Comparison of ENCODE assay signal across 8 mouse cellular contexts in genomic region chr17:37083327-37083726, GRCm38 (mm10). TPM values are rescaled to one million over a fixed set of nuclear protein-coding genes. Genes with fewer than 3 reads are reported as not detected.
DNase-seq lines count a peak whose midpoint lies in the region; ATAC-seq and TF ChIP-seq lines count a peak whose summit lies in the region.

No protein-coding gene starts in this region.

- H3K36me3 ChIP-seq in forebrain, embryonic 14.5 days (ENCODE audit: control insufficient read depth, insufficient read depth, low read length), result no peaks in the 10 kb centered on the region
- H3K36me3 ChIP-seq in hindbrain, embryonic 16.5 days (ENCODE audit: control insufficient read depth, insufficient read depth, low read length), result no peaks in the 10 kb centered on the region
- no peaks in the 10 kb centered on the region for H3K36me3 ChIP-seq in liver, embryonic 11.5 days (ENCODE audit: control insufficient read depth, insufficient read depth, low read length)

- DNase-seq in urinary bladder, postnatal 14 days (ENCODE audit: low spot score), result peak; percentile 59
- DNase-seq in urinary bladder, adult 2 months (ENCODE audit: low spot score), result no peak
- DNase-seq in forebrain, embryonic 14.5 days (ENCODE audit: low spot score), result peak; percentile 89
- no peak for DNase-seq in liver, embryonic 11.5 days (ENCODE audit: low spot score)
- peak; percentile 76 for DNase-seq in neural tube, embryonic 10.5 days (ENCODE audit: extremely low spot score, low spot score)
- DNase-seq in urinary bladder, postnatal 36 days (ENCODE audit: low spot score in 2 of 2), result peak; percentile 19 to 38

- no peaks in the 10 kb centered on the region for H3K4me1 ChIP-seq in bone marrow, adult 2 months (ENCODE audit: control insufficient read depth, insufficient read depth, low read length)
- peaks cover 9% of the 10 kb centered on the region for H3K4me1 ChIP-seq in forebrain, embryonic 14.5 days (ENCODE audit: control insufficient read depth, insufficient read depth, low read length)
- peaks cover 2% of the 10 kb centered on the region for H3K4me1 ChIP-seq in hindbrain, embryonic 16.5 days (ENCODE audit: control insufficient read depth, insufficient read depth, low read depth, low read length)
- H3K4me1 ChIP-seq in liver, embryonic 11.5 days (replicated peaks; ENCODE audit: control insufficient read depth, insufficient read depth, low read length), result no peaks in the 10 kb centered on the region

- H3K9ac ChIP-seq in forebrain, embryonic 14.5 days (ENCODE audit: low read length), result no peak overlapping the region
- H3K9ac ChIP-seq in hindbrain, embryonic 16.5 days (ENCODE audit: low read depth, low read length), result no peak overlapping the region
- no peak overlapping the region for H3K9ac ChIP-seq in liver, embryonic 11.5 days (ENCODE audit: low read depth, low read length)

- H3K27me3 ChIP-seq in forebrain, embryonic 14.5 days (replicated peaks; ENCODE audit: control insufficient read depth, insufficient read depth, low read length), result no peaks in the 10 kb centered on the region
- H3K27me3 ChIP-seq in hindbrain, embryonic 16.5 days (replicated peaks; ENCODE audit: control insufficient read depth, insufficient read depth, low read length), result no peaks in the 10 kb centered on the region
- no peaks in the 10 kb centered on the region for H3K27me3 ChIP-seq in liver, embryonic 11.5 days (replicated peaks; ENCODE audit: control insufficient read depth, insufficient read depth, low read length)

- WGBS in bone marrow, adult 2 months, result 3% methylated on average over 8 of the region's 8 CpGs
- WGBS in forebrain, embryonic 14.5 days, result 6% methylated on average over 8 of the region's 8 CpGs
- WGBS in hindbrain, embryonic 16.5 days, result 5% methylated on average over 8 of the region's 8 CpGs
- WGBS in liver, embryonic 11.5 days, result 5% methylated on average over 8 of the region's 8 CpGs

- H3K4me3 ChIP-seq in bone marrow, adult 2 months (replicated peaks; ENCODE audit: control insufficient read depth, low read depth, low read length), result no peak overlapping the region
- no peak overlapping the region for H3K4me3 ChIP-seq in forebrain, embryonic 14.5 days (ENCODE audit: low read depth, low read length)
- H3K4me3 ChIP-seq in hindbrain, embryonic 16.5 days (ENCODE audit: low read length), result no peak overlapping the region
- H3K4me3 ChIP-seq in liver, embryonic 11.5 days (ENCODE audit: low read depth, low read length), result no peak overlapping the region

- no peak for TF ChIP-seq POLR2A in bone marrow, adult 2 months (IDR thresholded peaks at IDR 0.05; ENCODE audit: borderline replicate concordance, control insufficient read depth, low read depth, low read length)

- H3K4me2 ChIP-seq in forebrain, embryonic 14.5 days (ENCODE audit: low read length), result no peak overlapping the region
- no peak overlapping the region for H3K4me2 ChIP-seq in hindbrain, embryonic 16.5 days (ENCODE audit: low read length)
- no peak overlapping the region for H3K4me2 ChIP-seq in liver, embryonic 11.5 days

- peak; percentile 60 for ATAC-seq in forebrain, embryonic 14.5 days
- ATAC-seq in hindbrain, embryonic 16.5 days, result peak; percentile 62
- peak; percentile 57; the same call in 1 of the 2 replicates for ATAC-seq in liver, embryonic 11.5 days (replicated peaks; ENCODE audit: low FRiP score)

- peak; percentile 56 for TF ChIP-seq CTCF in bone marrow, adult 2 months (IDR thresholded peaks at IDR 0.05; ENCODE audit: control insufficient read depth, insufficient read depth, low read length)

- H3K9me3 ChIP-seq in forebrain, embryonic 14.5 days (replicated peaks; ENCODE audit: control insufficient read depth, low read length), result no peaks in the 10 kb centered on the region
- H3K9me3 ChIP-seq in hindbrain, embryonic 16.5 days (ENCODE audit: control insufficient read depth, low read length), result no peaks in the 10 kb centered on the region
- H3K9me3 ChIP-seq in liver, embryonic 11.5 days (ENCODE audit: control insufficient read depth, low read length), result no peaks in the 10 kb centered on the region

- H3K27ac ChIP-seq in bone marrow, adult 2 months (ENCODE audit: control insufficient read depth, insufficient read depth, low read depth, low read length, poor library complexity), result no peak overlapping the region
- H3K27ac ChIP-seq in forebrain, embryonic 14.5 days (ENCODE audit: low read depth, low read length), result no peak overlapping the region
- no peak overlapping the region for H3K27ac ChIP-seq in hindbrain, embryonic 16.5 days (ENCODE audit: low read depth, low read length)
- H3K27ac ChIP-seq in liver, embryonic 11.5 days (ENCODE audit: low read depth, low read length), result no peak overlapping the region

RNA-seq across cellular contexts. Expression of gene Olfr90, which starts 5.0 kb away (rescaled TPM):
- polyA plus RNA-seq in urinary bladder, adult 2 months (2012; rRNA removed), result not detected in 2 replicates
- polyA plus RNA-seq in bone marrow, adult 2 months (2011; ENCODE audit: insufficient read depth, insufficient read length, low replicate concordance, missing spikeins), result not detected in 2 replicates
- polyA plus RNA-seq in forebrain, embryonic 14.5 days (2014; fragmentation: Nextera tagmentation; extraction: Ambion mirVana), result not detected in 2 replicates
- polyA plus RNA-seq in hindbrain, embryonic 16.5 days (2015; fragmentation: Nextera tagmentation; extraction: Ambion mirVana), result 0.09 TPM in 1 of 2 replicates, not detected in the other
- polyA plus RNA-seq in liver, embryonic 11.5 days (2014; fragmentation: Nextera tagmentation; extraction: Ambion mirVana), result not detected in 2 replicates

RNA-seq across cellular contexts. Expression of gene Olfr91, which starts 14.8 kb away (rescaled TPM):
- polyA plus RNA-seq in urinary bladder, adult 2 months (2012; rRNA removed), result not detected in 2 replicates
- polyA plus RNA-seq in bone marrow, adult 2 months (2011; ENCODE audit: insufficient read depth, insufficient read length, low replicate concordance, missing spikeins), result not detected in 2 replicates
- not detected in 2 replicates for polyA plus RNA-seq in forebrain, embryonic 14.5 days (2014; fragmentation: Nextera tagmentation; extraction: Ambion mirVana)
- not detected in 2 replicates for polyA plus RNA-seq in hindbrain, embryonic 16.5 days (2015; fragmentation: Nextera tagmentation; extraction: Ambion mirVana)
- polyA plus RNA-seq in liver, embryonic 11.5 days (2014; fragmentation: Nextera tagmentation; extraction: Ambion mirVana), result 0.06 TPM in 1 of 2 replicates, not detected in the other

RNA-seq across cellular contexts. Expression of gene Olfr92, which starts 36.6 kb away (rescaled TPM):
- polyA plus RNA-seq in urinary bladder, adult 2 months (2012; rRNA removed), result not detected in 2 replicates
- polyA plus RNA-seq in bone marrow, adult 2 months (2011; ENCODE audit: insufficient read depth, insufficient read length, low replicate concordance, missing spikeins), result not detected in 2 replicates
- polyA plus RNA-seq in forebrain, embryonic 14.5 days (2014; fragmentation: Nextera tagmentation; extraction: Ambion mirVana), result not detected in 2 replicates
- not detected in 2 replicates for polyA plus RNA-seq in hindbrain, embryonic 16.5 days (2015; fragmentation: Nextera tagmentation; extraction: Ambion mirVana)
- not detected in 2 replicates for polyA plus RNA-seq in liver, embryonic 11.5 days (2014; fragmentation: Nextera tagmentation; extraction: Ambion mirVana)

RNA-seq across cellular contexts. Expression of gene Gabbr1, which starts 37.6 kb away (rescaled TPM):
- 72.1 and 81.4 TPM in 2 replicates for polyA plus RNA-seq in urinary bladder, adult 2 months (2012; rRNA removed)
- polyA plus RNA-seq in bone marrow, adult 2 months (2011; ENCODE audit: insufficient read depth, insufficient read length, low replicate concordance, missing spikeins), result 19.5 and 47.1 TPM in 2 replicates
- 53.4 and 60.5 TPM in 2 replicates for polyA plus RNA-seq in forebrain, embryonic 14.5 days (2014; fragmentation: Nextera tagmentation; extraction: Ambion mirVana)
- polyA plus RNA-seq in hindbrain, embryonic 16.5 days (2015; fragmentation: Nextera tagmentation; extraction: Ambion mirVana), result 82.9 and 85.5 TPM in 2 replicates
- 2.9 and 3.9 TPM in 2 replicates for polyA plus RNA-seq in liver, embryonic 11.5 days (2014; fragmentation: Nextera tagmentation; extraction: Ambion mirVana)

Comparison
In these comparisons a context has a peak if more than half of its experiments do, and no peak if none do; other contexts are left out.
1. DNase-seq: peak in urinary bladder, postnatal 14 days (single experiment), forebrain, embryonic 14.5 days (single experiment), neural tube, embryonic 10.5 days (single experiment) and urinary bladder, postnatal 36 days (2 of 2); none in urinary bladder, adult 2 months (single experiment) and liver, embryonic 11.5 days (single experiment).
2. Peak in every context shown above with its lines, with median percentiles within 50 percentile points of each other: ATAC-seq.